Mouse (Mus musculus): ENCODE data around the gene Eme1.

Eme1 gene

DNA sequence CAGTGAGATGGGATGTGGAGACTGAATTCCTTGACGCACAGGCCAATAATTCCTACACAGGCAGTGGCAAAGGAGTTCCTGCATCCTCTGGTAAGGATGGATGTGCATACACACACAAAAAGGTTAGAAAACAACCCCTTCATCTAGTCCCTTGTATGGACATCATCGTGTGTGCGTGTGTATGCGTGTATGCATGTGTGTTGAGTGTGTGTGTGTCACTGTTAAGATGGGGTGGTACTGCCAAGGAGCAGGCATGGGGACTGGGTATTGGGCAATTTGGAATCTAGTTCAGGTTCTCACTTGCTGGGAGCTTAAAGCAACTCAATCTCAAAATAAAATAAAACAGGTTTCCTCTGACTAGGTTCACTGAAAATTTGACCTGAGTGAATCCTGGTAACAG, 7.3 kb downstream of the Eme1 start:
- no peak for DNase-seq (ENCODE audit: low spot score in 2 of 2)

DNA sequence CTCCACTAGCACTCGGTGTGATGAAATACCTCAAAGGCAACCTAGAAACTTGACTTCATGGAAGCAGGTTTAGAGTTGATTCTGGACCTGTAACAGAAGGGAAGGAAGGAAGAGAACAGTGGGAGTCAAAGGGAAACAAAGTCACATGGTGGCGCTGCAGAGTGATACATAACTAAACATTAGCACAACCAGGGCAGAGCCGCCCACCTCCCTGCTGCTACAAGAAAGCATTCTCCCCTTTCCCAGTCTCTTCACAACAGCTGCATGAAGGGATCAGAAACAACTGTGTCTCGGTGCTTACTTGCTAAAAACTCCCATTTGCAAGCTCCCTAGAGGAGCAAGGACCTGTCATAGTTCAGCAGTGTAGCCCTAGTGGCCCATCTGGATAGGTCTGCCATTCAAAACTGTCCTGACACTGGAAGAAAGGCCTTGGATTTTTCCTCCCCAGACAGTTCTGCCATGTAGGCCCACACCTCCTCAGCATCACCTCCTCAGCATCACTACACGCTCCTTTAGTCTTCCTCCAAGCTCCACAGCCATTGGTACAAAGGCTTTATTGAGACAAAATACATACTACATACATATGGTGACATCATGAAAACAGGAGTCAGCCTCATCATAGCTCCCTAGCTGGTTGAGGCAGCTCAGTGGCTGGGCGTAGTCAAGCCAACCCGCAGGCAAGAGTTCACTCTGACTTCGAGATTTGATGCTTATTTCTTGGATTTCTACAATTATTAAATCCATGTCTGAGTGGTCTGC, 9.1 kb downstream of the Eme1 start:
- no peak for DNase-seq (ENCODE audit: low spot score in 2 of 2)

DNA sequence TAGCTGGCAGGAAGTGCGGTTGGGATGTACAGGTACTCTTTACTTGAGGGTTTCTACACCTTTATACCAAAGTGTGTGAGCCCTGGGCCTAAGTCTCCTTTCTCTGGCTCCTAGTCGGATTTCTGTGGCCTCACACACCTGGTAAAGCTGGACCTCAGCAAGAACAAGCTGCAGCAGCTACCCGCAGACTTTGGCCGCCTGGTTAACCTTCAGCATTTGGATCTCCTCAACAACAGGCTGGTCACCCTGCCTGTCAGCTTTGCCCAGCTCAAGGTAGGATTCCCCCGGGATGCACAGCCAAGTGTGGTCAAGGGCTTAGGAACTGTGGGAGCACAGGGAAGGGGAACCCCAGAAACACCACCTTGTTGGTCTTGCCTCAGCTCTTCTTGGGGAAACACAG, 19.3 kb downstream of the Eme1 start:
- DNase-seq (ENCODE audit: low spot score in 2 of 2): no peak

DNA sequence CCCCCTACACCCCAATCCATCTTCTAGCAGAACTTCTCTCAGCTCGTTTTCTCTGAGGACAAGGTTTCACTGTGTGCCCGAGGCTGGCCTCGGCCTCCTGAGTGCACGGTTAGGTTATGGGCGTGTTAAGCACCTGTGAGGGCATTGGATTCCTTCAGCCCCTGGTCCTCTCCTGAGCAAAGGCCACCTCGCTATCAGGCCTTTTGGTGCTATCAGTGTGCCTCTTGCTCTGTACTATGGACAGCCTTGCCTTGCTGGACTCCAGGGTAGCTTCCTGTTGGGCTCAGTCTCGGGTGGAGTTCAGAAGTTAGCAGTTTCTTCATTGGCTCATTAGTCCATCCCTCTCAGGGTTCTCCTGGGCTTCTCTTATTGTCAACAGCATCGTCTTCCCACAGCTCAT, 20.8 kb downstream of the Eme1 start:
- DNase-seq (ENCODE audit: low spot score in 2 of 2): no peak

DNA sequence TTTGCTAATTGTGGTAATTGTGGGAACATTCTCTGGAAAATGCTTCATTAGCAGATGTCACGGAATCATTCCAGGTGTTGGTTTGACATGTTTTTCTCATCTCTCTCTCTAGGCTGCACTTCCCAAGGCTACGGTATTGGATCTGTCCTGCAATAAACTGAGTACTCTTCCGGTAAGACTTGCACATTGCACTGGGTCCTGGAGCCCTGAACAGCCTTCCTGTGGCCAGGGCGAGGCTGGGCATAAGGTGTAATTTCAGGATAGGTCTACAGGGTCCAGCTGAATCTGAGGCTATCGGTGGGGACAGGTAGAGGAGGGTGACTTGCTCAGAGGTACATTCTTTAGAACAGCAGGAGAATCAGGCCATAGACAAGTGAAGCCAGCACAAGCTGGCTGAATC, 21.8 kb downstream of the Eme1 start:
- DNase-seq (ENCODE audit: low spot score in 2 of 2): no peak

DNA sequence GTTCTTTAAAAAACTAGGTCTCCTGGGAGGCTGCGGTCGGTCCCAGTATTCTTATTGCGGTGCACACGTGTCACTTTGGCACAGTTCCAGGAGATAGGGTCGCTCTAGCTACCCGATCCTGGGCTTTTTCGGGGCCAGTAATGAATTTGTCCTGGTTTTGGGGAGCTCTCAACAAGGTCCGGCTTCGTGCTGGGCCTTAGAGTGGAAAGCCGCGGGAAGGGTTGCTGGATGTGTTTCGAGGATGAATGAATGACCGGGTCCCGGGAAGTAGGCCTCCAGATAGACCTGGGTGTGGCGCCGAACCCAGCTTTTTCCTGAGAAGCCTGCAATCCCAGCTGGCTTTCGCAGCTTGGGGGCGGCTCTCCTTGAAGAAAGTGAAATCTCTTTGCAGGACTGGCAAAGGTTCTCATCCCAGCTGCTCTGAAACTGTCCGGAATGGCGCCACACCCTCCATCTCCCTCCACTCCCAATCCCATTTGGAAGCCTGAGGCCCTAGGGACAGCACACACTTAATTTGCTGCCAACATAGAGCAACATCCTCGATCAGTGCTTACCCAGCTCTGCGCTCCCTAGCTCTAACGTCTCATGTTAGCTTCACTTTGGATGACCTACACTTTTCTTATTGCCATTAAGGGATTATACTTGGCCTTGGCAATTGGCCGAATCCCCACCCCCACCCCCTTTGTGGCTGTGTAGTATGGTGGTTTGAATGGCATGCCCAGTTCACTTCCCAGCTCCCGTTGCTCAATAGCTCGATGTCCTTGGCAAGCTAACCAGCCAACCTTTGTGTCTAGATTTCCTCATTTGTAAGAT, 23.4 kb downstream of the Eme1 start:
- DNase-seq (ENCODE audit: low spot score in 2 of 2): peak; percentile 39 to 50

DNA sequence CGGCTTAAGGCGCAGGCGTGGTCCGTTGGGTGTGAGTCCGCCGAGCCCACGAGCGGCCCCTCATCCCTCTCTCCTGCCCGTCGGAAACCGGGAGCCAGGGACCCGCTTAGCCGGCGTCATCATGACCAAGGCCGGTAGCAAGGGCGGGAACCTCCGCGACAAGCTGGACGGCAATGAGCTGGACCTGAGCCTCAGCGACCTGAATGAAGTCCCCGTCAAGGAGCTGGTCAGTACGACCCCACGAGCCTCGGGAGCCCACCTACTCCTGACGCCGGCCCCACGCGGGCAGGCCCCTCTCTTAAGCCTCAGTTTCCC, 23.9 kb downstream of the Eme1 start:
- no peak for DNase-seq (ENCODE audit: low spot score in 2 of 2)

DNA sequence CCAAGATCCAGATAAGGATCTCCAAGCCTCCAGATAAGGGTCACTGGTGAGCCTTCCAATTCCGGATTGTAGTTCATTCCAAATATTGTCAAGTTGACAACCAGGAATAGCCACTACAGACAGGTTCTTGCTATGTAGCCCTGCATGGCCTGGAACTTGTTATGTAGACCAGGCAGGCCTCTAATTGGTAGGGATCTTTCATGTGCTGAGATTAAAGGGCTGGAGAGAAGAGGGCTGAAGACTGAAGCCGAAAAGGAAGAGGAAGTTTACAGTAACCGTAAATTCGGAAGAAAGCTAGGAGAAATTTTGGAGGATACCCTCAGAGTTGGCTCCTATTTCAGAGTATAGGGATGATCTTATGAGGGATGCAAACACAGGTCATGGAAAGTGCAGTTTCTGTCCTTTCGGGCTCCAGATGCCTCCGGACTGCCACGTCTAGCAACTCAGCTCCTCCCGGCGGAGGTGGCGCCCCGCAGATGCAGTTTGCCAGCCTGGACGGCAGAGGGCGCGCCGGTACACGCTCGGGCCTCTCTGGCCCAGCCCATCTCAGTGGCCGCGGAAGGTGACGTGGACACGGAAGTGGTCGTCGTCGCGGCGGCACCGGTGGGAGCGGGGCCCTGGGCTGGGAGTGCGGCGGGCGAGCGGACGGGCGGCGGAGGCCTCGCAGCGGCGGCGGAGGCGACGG, 24.4 kb downstream of the Eme1 start, which contains the start of gene Lrrc59:
TSS of gene Lrrc59 (plus strand) at position 569 of the 685 bp plus-strand sequence.
- peak; percentile 95 to 96 for DNase-seq (ENCODE audit: low spot score in 2 of 2)

DNA sequence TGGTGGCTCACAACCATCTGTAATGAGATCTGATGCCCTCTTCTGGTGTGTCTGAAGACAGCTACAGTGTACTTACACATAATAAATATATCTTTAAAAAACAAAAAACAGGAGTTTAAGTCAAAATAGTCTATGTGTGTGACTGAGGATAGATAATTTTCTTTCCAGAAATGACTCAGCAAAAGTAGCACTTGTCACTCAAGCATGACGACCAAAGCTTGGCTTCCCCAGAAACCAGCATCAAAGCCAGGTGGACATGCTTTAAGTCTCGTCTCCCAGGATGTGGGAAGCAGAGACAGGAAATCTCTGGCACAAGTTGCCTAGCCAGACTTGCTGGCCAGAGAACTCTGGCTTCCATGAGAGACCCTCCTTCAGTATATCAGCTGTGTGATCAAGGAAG, 31.6 kb downstream of the Eme1 start:
- DNase-seq (ENCODE audit: low spot score in 2 of 2): no peak

DNA sequence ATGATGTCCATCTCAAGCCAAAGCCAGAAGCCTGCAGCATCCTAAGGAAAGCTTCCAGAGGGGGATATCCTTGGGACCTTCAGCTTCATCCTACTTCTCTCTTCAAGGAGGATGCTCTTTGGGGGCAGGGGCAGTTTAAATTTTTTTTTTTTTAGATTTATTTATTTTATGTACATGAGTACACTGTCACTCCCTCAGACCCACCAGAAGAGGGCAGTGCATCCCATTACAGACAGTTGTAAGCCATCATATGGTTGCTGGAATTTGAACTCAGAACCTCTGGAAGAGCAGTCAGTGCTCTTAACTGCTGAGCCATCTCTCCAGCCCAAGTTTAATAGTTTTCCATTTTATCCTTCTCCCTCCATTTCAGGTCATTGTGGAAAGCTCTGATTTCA, 32.3 kb downstream of the Eme1 start:
- no peak for DNase-seq (ENCODE audit: low spot score in 2 of 2)

DNA sequence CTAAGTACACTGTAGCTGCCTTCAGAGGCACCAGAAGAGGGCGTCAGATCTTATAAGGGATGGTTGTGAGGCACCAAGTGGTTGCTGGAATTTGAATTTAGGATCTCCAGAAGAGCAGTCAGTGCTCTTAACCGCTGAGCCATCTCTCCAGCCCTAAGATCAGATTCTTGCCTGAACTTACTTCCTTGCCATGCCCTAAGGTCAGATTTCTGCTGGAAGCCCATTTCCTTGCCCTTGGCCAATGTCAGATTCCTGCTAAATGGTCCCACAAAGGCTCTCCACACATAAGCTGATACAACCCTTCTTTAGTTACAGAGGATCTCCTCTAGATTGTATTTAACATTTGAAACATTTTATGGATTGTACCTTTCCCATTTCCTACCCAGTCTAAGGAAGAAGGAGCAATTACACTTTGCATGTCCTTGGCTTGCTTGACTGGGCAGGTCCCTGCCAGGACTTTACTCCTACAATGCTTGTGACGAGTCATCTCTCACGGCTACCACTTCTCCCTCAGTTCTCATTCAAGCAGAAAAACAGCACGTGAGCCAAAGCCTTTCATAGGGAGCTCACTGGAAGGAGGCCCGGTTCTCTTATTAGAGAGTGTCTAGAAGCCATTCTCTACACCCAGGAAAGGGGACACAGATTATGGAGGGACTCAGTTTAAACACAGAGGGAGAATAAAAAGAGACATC, 32.9 kb downstream of the Eme1 start:
- DNase-seq (ENCODE audit: low spot score in 2 of 2): no peak

DNA sequence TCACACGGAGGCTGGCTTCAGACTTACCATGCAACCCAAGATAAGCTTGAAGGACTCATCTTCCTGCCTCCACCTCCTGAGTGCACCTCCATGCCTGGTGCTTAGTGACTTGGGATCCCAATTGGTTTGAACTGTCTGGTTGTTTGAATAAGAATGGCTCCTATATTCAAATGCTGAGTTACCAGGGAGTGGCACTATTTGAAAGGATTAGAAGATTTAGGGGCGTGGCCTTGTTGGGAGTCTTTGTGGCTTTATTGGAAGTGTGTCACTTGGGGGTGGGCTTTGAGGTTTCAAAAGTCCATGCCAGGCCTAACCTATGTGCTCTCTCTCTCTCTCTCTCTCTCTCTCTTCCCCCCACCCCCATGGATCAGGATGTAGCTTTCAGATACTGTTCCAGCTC, 36.1 kb downstream of the Eme1 start:
- DNase-seq (ENCODE audit: low spot score in 2 of 2): no peak

DNA sequence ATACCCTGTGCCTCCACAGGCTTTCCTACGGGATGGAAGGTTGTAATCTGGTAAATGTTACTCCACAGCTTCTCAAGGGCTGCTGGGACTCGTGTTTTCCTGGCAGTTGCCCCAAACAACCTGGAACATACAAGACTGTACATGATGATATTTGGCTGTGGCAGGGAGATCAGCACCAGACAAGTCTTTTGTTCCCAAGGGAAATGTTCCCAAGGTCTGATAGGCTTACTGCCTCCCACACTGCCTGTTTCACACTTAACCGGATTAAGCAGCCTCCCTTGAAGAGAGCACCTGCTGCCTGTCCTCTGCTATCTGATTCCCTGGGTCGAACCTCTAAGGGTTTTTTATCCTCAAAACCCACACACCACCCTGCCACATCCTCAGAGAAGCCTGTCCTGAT, 38.3 kb downstream of the Eme1 start:
- DNase-seq (ENCODE audit: low spot score in 2 of 2): no peak

DNA sequence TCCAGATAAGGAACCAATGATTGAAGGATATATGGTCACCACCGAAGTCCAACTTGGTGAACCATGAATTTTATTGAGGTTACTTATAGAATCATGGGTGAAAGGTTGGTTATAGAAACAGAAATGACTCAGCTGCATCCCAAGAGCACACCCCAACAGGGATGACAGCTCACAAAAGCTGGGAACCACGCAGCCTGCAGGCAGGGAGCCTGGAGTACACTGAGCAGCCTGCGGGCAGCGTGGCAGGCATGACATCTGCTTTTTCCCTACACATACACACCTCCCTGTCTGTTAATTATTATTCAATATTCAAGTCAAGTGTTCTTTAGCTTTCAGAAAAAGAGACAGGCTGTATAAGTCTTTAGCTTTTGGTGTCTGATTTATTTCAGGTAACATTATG, 39.2 kb downstream of the Eme1 start:
- no peak for DNase-seq (ENCODE audit: low spot score in 2 of 2)

DNA sequence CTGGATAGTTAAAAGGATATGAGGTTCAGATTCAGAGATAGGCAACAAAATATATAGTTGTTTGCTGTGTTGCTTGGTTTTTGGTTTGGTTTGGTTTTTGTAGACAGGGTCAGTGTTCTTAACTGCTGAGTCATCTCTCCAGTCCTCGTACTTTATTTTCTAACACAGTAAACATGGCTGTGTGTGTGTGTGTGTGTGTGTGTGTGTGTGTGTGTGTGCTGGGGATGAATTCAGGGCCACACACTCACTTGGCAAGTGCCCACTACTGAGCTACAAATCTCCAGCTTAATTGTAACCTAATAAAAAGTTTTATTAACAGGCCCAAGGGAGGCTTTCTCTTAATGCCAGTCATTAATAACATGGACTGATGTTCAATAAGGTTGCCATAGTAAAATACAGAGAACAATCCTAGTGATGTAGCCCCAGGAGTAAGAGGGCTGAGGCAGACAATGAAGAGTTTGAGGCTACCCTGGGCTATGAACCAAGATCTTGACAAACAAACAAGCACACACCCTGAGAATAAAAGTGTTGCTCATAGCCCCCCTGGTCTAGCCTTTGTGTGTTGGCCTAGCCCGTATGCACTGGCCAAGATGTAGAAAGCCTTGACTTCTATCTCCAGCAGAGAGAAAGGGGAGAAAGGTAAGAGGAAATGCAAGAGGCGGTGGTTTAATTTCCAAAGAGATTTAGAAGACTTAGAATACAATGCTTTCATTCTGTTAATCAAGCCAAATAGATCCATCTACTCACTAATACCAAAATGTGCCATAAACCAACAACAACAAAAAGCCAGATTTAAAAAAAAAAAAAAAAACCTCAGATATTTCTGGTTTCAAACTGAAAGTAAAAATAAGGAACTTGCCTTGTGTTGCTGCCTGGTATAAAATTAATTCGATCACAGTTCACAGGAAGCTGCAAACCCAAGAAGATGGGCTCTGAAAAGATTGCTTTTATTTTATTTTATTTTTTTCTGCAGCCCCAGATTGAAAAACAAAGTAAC, 42.7 kb downstream of the Eme1 start:
- no peak for DNase-seq (ENCODE audit: low spot score in 2 of 2)

DNA sequence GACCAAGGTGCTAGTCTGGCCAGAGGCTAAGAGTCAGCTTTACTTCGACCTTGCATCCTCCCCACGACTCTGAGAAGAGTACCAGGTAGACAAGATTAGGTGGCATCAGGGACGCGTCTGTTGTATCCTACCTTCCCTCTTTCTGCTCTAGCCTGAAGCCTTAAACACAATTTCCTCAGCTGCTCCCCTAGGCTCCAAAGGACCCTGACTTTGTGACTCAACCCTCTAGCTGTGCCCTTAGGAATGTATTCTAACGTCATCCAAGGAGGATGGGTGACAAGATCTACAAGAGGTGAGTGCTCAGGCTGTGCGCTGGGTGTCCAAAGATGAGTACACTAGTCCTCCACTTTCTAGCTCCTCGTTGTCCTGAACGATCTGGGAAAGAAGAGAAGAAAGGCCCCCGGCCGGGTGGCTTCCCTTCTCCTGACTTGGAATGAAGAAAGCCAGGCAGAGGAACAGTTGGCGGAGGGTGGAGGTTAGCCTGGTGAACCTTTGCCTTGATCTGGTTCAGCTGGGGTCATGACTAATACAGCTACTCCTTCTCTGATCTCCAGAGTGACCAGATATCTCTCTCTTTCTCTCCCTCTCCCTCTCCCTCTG, 51.3 kb downstream of the Eme1 start:
- no peak for DNase-seq (ENCODE audit: low spot score in 2 of 2)

DNA sequence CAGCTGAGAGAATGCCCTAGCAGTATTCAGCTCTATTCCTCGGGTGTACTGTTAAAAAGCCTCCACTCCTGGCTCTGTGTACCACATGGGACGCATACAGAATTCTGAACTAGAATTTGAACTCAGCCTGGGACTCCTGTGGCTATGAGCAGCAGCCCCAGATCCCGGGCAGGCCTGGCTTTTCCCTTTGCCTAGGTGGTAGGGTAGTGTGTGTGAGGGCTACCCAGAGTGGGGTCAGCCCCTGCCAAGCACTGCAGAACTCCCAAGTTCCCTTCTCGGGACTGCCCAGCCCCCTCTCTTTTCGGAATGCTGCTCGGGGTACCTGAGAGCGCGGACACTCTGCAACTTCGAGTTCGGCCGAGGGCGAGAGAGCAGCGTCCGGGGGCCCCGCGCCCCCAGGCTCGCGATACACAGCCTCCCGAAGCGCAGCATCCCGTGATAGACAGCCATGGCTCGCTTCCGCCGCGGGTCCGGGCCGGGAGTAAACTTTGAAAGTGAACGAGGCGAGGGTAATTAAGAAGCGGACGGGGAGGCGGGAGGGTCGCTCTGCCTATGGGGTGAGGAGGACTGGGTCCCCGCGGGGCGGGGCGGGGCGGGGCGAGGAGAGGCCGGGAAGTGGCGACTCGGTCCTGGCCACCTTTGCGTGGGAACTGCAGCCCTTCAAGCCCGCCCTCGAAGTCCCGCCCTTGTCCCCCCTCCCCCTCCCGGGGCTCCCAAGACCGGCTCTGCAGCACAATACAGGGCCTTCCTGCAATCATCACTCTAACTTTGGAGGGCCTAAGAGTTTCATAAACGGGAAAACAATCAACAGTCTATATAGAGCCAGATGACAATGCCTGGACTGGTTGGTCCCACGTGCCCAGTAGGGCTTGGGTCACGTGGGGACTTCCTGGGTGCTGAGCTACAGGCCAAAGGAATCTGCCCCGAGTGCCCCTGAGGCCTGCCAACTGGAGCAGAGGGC, 52.2 kb downstream of the Eme1 start, which contains the start of gene Acsf2:
TSS of gene Acsf2 (minus strand) at position 551 of the 961 bp plus-strand sequence.
- DNase-seq (ENCODE audit: low spot score in 2 of 2): peak; percentile 68 to 75

DNA sequence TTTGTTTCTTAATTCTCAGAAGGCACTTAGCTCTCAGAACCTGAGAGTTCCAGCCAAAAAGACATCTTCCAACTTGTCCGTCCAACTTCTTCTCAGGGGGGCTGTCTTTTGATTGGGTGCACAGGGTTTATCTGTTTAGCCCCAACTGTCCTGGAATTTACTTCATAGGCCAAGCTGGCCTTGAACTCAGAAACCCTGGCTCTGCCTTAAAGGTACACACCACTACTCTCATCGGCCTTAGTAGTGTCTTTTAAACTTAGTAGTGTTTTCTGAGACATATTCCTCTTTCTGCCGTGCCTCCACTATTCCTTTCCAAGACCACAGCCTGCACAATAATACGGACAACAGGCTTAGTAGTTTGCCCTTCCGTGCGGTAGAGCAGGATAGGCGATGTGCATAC, 53.3 kb downstream of the Eme1 start:
- DNase-seq (ENCODE audit: low spot score in 2 of 2): no peak

DNA sequence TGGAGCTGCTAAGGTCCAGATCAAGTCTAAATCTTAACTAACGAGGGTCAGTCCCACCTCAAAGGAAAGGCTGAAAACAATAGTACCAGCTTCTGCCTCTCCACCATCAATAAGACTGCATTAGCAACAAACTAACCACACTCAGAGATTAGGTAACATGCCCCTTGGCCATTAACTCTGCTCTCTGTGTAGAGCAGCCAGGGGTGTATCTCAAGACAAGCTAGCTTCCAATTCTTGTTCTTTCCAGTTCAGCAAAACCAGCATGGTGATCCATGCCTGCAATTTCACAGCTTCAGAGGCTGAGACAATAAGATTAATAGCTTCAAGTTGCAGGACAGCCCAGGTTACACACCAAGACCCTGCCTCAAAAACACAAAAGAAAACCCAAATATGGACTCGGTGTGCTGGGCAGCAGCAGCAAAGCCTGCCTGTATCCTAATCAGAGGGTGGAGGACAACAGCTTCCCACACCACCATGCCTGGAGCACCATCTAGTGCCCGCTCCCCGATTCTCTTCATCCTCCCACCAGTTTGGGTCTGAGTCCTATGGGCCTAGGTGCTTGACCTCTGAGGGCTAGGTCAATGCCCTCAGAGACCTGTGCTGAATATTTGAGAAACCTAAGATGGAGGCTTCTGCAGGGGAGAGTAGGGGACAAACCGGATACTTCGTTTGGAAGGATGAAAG, 55.2 kb downstream of the Eme1 start:
- no peak for DNase-seq (ENCODE audit: low spot score in 2 of 2)

Measured in right cerebral cortex, postnatal 10 days (tissue).